Mouse (Mus musculus) G1E (cell line): ENCODE data around the gene Atf7ip.

ENCODE experiments used
- CTCF ChIP-seq: IDR thresholded peaks from 2 replicates; pipeline ENCODE4 v1.5.1; 2012; ENCODE audit warnings: low read depth, low read length, inconsistent platforms, mixed read lengths
- GATA1 ChIP-seq: IDR thresholded peaks from 2 replicates; pipeline ENCODE4 v1.6.1; 2012; ENCODE audit warnings: borderline replicate concordance, low read length, inconsistent platforms, mixed read lengths
- GATA2 ChIP-seq: IDR thresholded peaks from 2 replicates; pipeline ENCODE4 v1.6.1; 2012; ENCODE audit warnings: low read depth, low read length, inconsistent platforms, borderline replicate concordance
- POLR2AphosphoS5 ChIP-seq: IDR thresholded peaks from 2 replicates; pipeline ENCODE4 v1.6.1; 2012; ENCODE audit warnings: low read depth, low read length, inconsistent platforms; ENCODE audit not compliant: insufficient replicate concordance
- TAL1 ChIP-seq: conservative IDR thresholded peaks from 2 replicates; pipeline ENCODE4 v1.6.1; 2012; ENCODE audit warnings: low read depth, low read length, inconsistent platforms, mixed read lengths

DNA sequence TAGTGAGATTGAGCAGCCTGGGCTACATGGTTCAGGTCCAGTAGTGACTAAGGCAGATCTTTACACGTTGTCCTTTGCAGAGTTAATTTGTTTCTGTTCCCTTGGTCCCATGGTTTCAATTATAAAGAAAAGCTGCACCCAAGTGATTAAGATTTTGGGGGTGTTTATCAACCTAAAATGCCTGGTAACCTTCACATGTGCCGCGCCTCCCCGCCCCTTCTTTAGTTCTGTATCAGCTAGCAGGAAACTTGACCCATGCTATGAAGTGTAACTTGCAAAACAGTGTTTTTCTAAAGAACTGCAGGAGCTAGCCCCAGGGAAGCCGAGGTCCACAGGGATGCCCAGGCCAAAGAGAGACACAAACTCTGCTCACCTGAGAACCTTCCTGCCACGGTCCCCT is 33.2 kb upstream of the Atf7ip start:
- no peak for TF ChIP-seq CTCF
- TF ChIP-seq TAL1, result peak; percentile 47
- TF ChIP-seq GATA1, result no peak
- TF ChIP-seq POLR2AphosphoS5, result no peak
- TF ChIP-seq GATA2, result no peak
